Mouse (Mus musculus) embryonic facial prominence, embryonic 14.5 days (tissue): Measurements from ENCODE around the gene Prkd3. TPM values are rescaled to one million over a fixed set of nuclear protein-coding genes. Genes with fewer than 3 reads are reported as not detected.

ENCODE experiments used
- ATAC-seq: fragments of 200-750 bp; cut with Nextera tagmentation; 2 replicates; pipeline ENCODE4 v1.8.0; 2017; ENCODE audit warnings: low read depth, moderate number of reproducible peaks, moderate TSS enrichment
- DNase-seq: peaks from one replicate; pipeline ENCODE4 v3.0.0-alpha.2; 2015; ENCODE audit warnings: low spot score
- H3K27ac ChIP-seq: fragments of 300-500 bp; sonication (generic); replicated peaks from 2 replicates; pipeline ENCODE4 v1.5.1; 2014; ENCODE audit warnings: low read depth, mild to moderate bottlenecking, low read length, moderate library complexity
- H3K27me3 ChIP-seq: fragments of 300-500 bp; sonication (generic); replicated peaks from 2 replicates; pipeline ENCODE4 v1.6.1; 2014; ENCODE audit warnings: low read length; ENCODE audit not compliant: control insufficient read depth, insufficient read depth
- H3K36me3 ChIP-seq: fragments of 300-500 bp; sonication (generic); 2 replicates; pipeline ENCODE4 v1.6.1; 2014; ENCODE audit warnings: low read length, mixed read lengths; ENCODE audit not compliant: control insufficient read depth, insufficient read depth
- H3K4me1 ChIP-seq: fragments of 300-500 bp; sonication (generic); 2 replicates; pipeline ENCODE4 v1.6.1; 2014; ENCODE audit warnings: antibody characterized with exemption, low read length; ENCODE audit not compliant: control insufficient read depth, insufficient read depth
- H3K4me2 ChIP-seq: fragments of 300-500 bp; sonication (generic); 2 replicates; pipeline ENCODE4 v1.6.1; 2014; ENCODE audit warnings: low read depth, mild to moderate bottlenecking, low read length, moderate library complexity, mixed read lengths
- H3K4me3 ChIP-seq: fragments of 300-500 bp; sonication (generic); 2 replicates; pipeline ENCODE4 v1.5.1; 2014; ENCODE audit warnings: low read depth, mild to moderate bottlenecking, low read length
- H3K9ac ChIP-seq: fragments of 300-500 bp; sonication (generic); 2 replicates; pipeline ENCODE4 v1.6.1; 2014; ENCODE audit warnings: low read depth, mild to moderate bottlenecking, low read length, moderate library complexity, mixed read lengths
- H3K9me3 ChIP-seq: fragments of 300-500 bp; sonication (generic); 2 replicates; pipeline ENCODE4 v1.6.1; 2016; ENCODE audit warnings: low read length; ENCODE audit not compliant: control insufficient read depth
- WGBS: fragments of 180-500 bp; shearing (Covaris S2); extraction: QIAGEN DNeasy Blood & Tissue Kit; methylation state at CpG from one replicate; pipeline ENCODE4 v1.1.7; 2014; 5-methylcytosine and 5-hydroxymethylcytosine counted together
- polyA plus RNA-seq: library from polyadenylated mRNA; unstranded; fragments of >200 nt; fragmentation: Nextera tagmentation; extraction: Ambion mirVana; gene quantifications from 2 replicates; pipeline ENCODE4 v1.2.1, GENCODE M21; 2014

Gene Prkd3
- polyA plus RNA-seq, 1 experiment from 2014 or later, result 42.3 TPM

- DNase-seq (no peak), ATAC-seq (peak; percentile 10; the same call in 1 of the 2 replicates)
- no peaks in the 10 kb centered on the region for H3K36me3 ChIP-seq
- H3K4me2 ChIP-seq, result peak overlapping the region; percentile 87
- H3K4me1 ChIP-seq, result peaks cover 25% of the 10 kb centered on the region
- H3K27ac ChIP-seq, result peak overlapping the region; percentile 95
- no peaks in the 10 kb centered on the region for H3K27me3 ChIP-seq
- H3K9me3 ChIP-seq, result no peaks in the 10 kb centered on the region
- H3K9ac ChIP-seq, result peak overlapping the region; percentile 89
- WGBS, result 1% methylated on average over 18 of the region's 18 CpGs
- H3K4me3 ChIP-seq, result peak overlapping the region; percentile 81
Observed at GRCm38 (mm10) chr17:79019726-79020207, 849 bp downstream of the Prkd3 start.

GRCm38 (mm10) chr17:79018422-79018821, 2.2 kb downstream of the Prkd3 start:
- DNase-seq, result no peak
- H3K27me3 ChIP-seq, result no peaks in the 10 kb centered on the region
- no peak overlapping the region for H3K27ac ChIP-seq
- WGBS, result 47% methylated on average over 9 of the region's 9 CpGs
- 0 out of 2 replicates have a peak overlapping the region, but pooled peaks have one; percentile 15 for H3K9ac ChIP-seq
- no peaks in the 10 kb centered on the region for H3K36me3 ChIP-seq
- peak overlapping the region; percentile 87 for H3K4me2 ChIP-seq
- peaks cover 25% of the 10 kb centered on the region for H3K4me1 ChIP-seq
- ATAC-seq, result no peak
- H3K9me3 ChIP-seq, result no peaks in the 10 kb centered on the region
- H3K4me3 ChIP-seq, result peak overlapping the region; percentile 81

DNA sequence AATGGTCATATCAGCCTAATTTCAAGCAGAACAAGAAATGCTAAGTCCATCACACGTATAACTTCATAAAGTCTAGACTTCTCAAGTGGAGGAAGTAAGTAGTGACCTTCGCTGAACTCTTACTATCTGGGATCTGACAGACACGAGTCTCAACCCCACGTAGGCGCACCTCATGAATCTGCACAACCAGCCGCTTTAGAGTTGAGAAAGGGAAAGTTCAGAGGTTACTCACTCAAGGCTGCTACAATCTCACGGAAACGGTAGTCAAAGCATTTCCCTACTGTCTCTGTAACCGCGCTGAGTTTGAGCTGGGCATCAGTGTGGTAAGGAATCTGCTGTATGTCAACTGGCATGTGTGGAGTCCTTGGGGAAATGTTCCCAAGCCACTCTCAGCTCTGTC, 4.8 kb downstream of the Prkd3 start:
- no peak for ATAC-seq
- no peak overlapping the region for H3K4me2 ChIP-seq
- H3K4me3 ChIP-seq, result no peak overlapping the region
- H3K9me3 ChIP-seq, result no peaks in the 10 kb centered on the region
- no peak overlapping the region for H3K27ac ChIP-seq
- no peak overlapping the region for H3K9ac ChIP-seq
- peaks cover 19% of the 10 kb centered on the region for H3K36me3 ChIP-seq
- H3K27me3 ChIP-seq, result no peaks in the 10 kb centered on the region
- 80% methylated on average over 10 of the region's 10 CpGs for WGBS
- no peak for DNase-seq
- peaks cover 22% of the 10 kb centered on the region for H3K4me1 ChIP-seq

DNA sequence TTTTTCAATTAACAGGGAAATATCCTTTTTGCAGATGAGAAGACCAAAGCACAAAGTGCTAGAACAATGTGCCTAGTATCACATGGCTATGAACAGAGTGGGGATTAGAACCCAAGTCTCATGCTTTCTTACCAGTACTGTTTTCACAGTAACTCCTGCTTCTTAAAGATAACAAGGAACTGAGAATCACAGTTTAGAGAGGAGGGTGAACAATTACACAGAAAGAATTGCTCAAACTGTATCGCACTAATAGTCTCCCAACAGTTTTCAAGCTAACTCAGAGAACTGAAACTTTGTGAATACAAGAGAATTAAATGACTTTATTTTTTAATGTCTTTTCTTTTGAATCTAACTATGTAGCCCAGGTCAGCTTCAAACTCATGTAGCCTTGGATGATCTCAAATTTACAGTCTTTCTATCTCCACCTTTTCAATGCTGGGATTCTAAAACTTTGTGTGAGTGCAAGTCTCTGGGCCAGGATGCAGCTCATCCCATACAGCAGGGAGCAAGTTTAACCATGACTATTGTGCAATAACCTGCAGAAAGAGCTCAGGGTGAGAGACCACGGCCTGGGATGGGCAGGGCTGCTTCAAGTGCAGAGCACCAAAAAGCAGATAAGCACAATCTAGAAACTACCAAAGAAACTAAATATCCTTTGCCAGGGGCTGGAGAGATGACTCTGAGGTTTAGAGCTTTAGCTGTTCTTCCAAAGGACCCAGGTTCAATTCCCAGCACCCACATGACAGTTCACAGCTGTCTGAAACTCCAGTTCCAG, 5.5 kb downstream of the Prkd3 start:
- H3K4me2 ChIP-seq, result no peak overlapping the region
- WGBS, result 92% methylated on average over 2 of the region's 2 CpGs
- H3K9me3 ChIP-seq, result no peaks in the 10 kb centered on the region
- no peaks in the 10 kb centered on the region for H3K27me3 ChIP-seq
- H3K36me3 ChIP-seq, result peaks cover 20% of the 10 kb centered on the region
- H3K27ac ChIP-seq, result no peak overlapping the region
- ATAC-seq (no peak), DNase-seq (no peak)
- H3K9ac ChIP-seq, result no peak overlapping the region
- no peak overlapping the region for H3K4me3 ChIP-seq
- peaks cover 22% of the 10 kb centered on the region for H3K4me1 ChIP-seq

- 83% methylated on average over 2 of the region's 2 CpGs for WGBS
Observed at GRCm38 (mm10) chr17:79013625-79014024, 7.0 kb downstream of the Prkd3 start.

GRCm38 (mm10) chr17:78999745-79000270, 20.8 kb downstream of the Prkd3 start:
- no peak for ATAC-seq
- DNase-seq, result no peak
- Histone ChIP-seq H3K27me3 (no peaks in the 10 kb centered on the region), H3K4me3 (no peak overlapping the region), H3K4me1 (no peaks in the 10 kb centered on the region), H3K4me2 (no peak overlapping the region), H3K9ac (no peak overlapping the region), H3K9me3 (no peaks in the 10 kb centered on the region), H3K27ac (no peak overlapping the region), H3K36me3 (no peaks in the 10 kb centered on the region)
- 89% methylated on average over 4 of the region's 4 CpGs for WGBS

More at GRCm38 (mm10) chr17:79013625-79014024, 7.0 kb downstream of the Prkd3 start:
- Histone ChIP-seq H3K4me2 (no peak overlapping the region), H3K4me3 (no peak overlapping the region), H3K36me3 (peaks cover 20% of the 10 kb centered on the region), H3K9me3 (no peaks in the 10 kb centered on the region), H3K27ac (no peak overlapping the region), H3K9ac (no peak overlapping the region), H3K27me3 (no peaks in the 10 kb centered on the region), H3K4me1 (peaks cover 12% of the 10 kb centered on the region)
- ATAC-seq, result no peak
- DNase-seq, result no peak

GRCm38 (mm10) chr17:78999189-78999588, 21.4 kb downstream of the Prkd3 start:
- DNase-seq (no peak), ATAC-seq (no peak)
- Histone ChIP-seq H3K36me3 (no peaks in the 10 kb centered on the region), H3K27ac (no peak overlapping the region), H3K4me2 (no peak overlapping the region), H3K4me3 (no peak overlapping the region), H3K27me3 (no peaks in the 10 kb centered on the region), H3K9me3 (no peaks in the 10 kb centered on the region), H3K9ac (no peak overlapping the region), H3K4me1 (no peaks in the 10 kb centered on the region)
- WGBS, result 92% methylated on average over 3 of the region's 3 CpGs

DNA sequence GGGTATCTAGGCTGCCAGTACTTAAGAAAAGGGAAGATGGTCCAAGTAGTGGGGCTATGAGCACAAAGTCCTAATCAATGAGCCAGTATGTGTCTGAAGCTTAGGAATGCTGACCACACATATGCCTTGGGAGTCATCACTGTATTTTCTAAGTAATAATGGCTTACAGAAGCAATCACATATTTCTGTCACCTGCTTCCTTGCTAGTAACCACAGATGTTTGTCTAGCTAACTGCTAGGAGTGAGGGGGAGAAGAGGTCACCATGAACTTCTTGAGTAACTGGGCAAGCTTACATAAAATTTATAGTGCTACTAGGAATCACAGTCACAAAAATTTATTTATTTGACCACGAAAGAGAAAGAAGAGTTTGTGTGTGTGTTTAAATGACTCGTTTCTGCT, 22.5 kb downstream of the Prkd3 start:
- ATAC-seq, result no peak
- Histone ChIP-seq H3K9ac (no peak overlapping the region), H3K4me2 (no peak overlapping the region), H3K27ac (no peak overlapping the region), H3K4me1 (no peaks in the 10 kb centered on the region), H3K4me3 (no peak overlapping the region), H3K27me3 (no peaks in the 10 kb centered on the region), H3K9me3 (no peaks in the 10 kb centered on the region), H3K36me3 (no peaks in the 10 kb centered on the region)
- DNase-seq, result no peak
- 73% methylated on average over 2 of the region's 2 CpGs for WGBS
